Mouse (Mus musculus) small intestine, adult 2 months (tissue): ENCODE results near the gene Pold4.

Source experiments
- CTCF ChIP-seq: fragments of 200-500 bp; IDR thresholded peaks from 2 replicates; pipeline ENCODE4 v1.5.1; 2012; ENCODE audit warnings: low read depth, mild to moderate bottlenecking, control low read depth, inconsistent platforms, low read length, moderate library complexity, mixed read lengths; ENCODE audit not compliant: insufficient replicate concordance, insufficient read length; ENCODE audit errors: extremely low read depth
- POLR2A ChIP-seq: fragments of 200-500 bp; IDR thresholded peaks from 2 replicates; pipeline ENCODE4 v1.6.1; 2012; ENCODE audit warnings: low read depth, mild to moderate bottlenecking, control low read depth, inconsistent platforms, low read length, moderate library complexity

GRCm38 (mm10) chr19:4244775-4245174 is 13.1 kb downstream of the Pold4 start:
- TF ChIP-seq CTCF (no peak), POLR2A (no peak)
